Mouse (Mus musculus) urinary bladder, postnatal 0 days (tissue): ENCODE measurements around the gene Prss36. TPM values are rescaled to one million over a fixed set of nuclear protein-coding genes. Genes with fewer than 3 reads are reported as not detected.

Experiments used
- polyA plus RNA-seq: library from polyadenylated mRNA; unstranded; fragments of >200 nt; fragmentation: Nextera tagmentation; extraction: Ambion mirVana; gene quantifications from 2 replicates; pipeline ENCODE4 v1.2.1, GENCODE M21; 2015

Prss36 gene
- polyA plus RNA-seq: 7.0 and 8.1 TPM in 2 replicates

DNA sequence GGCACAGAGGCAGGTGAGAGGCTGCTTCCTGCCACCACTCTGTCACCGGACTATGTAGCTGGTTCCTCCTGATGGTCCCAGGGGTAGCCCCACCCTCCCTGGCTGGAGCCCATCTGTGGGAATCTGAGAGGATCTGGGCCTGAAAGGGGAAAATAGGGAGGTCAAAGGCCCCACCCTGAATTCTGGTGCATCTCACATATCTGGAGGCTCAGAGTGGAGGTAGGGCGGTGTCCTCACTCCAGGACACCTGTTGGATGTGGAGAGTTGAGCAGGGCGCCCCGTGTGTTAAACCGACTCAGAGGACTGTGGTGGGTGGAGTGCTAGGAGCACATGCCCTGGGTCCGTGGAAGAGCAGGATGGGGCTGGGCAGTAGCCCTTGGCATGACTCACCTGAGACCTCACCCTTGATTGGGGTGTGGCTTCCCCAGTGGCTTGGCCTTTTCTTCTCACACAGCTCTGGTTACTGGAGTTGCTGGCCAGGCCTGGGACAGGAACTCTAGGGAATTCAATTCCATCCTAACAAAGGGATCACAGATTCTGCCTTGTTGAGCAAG lies at the start of gene Prss36:
Prss36 (minus strand) TSS at position 256 of the 554 bp plus-strand sequence.

DNA sequence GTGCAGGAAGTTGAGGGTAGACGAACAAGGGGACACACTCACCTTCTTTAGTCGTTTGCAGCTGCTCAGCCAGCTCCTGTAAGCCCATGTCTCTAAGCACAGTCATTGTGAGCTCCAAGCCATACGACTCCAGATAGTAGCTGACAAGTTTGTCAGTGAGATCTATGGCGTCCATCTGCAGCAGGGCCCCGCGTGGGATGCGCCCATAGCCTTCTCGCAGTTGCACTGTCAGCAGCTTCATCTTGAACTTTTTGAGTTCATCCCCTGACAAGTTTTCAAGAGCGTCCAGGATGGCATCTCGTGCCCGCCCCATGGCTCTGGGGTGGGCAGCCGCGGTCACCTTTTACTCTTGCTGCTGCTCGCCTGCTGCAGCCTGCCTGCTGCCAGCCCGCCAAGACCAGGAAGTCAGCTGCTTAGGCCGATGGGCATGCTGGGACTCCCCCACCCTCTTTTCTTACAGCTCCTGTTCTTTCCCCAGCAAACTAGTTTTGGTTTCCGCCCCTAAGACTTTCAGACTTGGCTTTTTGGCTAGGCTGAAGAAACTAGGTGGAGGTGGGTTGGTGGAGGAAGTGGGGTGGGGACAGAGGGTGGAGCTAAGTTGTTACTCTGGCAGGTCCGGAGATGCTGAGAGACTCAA lies 46.9 kb upstream of the Prss36 start, which contains the start of gene Pycard:
Pycard (minus strand) TSS at position 527 of the 637 bp plus-strand sequence.

DNA sequence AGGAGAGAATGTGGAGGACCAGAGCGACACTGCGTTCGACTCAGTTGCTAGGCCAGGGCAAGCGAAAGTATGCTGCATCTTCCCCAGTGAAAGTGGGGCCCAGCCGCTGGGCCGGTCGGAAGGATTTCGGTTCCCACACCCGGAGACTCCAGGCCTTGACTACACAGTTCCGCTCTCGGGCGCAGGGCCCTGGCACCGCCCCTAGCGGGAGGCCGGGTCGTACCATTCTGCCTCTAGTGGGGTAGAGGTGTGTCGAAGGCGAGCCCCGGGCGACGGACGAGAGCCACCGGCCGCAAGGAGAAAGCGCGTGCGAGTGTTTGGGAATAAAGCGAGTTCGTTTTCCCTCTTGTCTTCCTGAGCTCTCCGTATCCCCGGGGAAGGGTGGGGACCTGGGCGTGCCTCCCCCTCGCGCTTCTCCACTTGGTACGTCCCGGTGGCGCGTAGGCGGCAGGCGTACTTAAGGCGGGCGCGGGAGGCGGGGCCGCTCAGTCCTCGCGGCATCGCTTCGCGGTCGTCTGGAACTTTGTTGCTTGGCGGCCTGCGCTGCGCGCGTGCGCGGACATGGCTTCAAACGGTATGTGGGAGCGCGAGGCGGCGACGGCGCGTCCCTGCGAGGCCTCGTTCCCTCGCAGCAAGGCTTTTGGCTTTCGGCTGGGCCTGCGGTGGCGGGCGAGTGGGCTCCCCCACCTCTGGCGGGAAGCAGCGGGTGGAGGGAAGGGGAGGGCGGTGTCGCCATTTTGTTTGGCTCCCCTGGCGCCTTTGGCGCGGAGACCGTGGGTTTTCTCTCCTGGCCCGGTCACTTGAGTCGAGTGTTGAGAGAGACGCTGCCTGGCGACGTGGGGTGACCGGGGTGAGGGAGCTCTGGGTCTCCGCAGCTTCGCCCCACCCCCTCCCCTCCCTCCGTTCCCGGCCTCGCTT lies 20.7 kb upstream of the Prss36 start, which contains the start of gene Fus:
Fus (plus strand) TSS at position 454 of the 918 bp plus-strand sequence.

DNA sequence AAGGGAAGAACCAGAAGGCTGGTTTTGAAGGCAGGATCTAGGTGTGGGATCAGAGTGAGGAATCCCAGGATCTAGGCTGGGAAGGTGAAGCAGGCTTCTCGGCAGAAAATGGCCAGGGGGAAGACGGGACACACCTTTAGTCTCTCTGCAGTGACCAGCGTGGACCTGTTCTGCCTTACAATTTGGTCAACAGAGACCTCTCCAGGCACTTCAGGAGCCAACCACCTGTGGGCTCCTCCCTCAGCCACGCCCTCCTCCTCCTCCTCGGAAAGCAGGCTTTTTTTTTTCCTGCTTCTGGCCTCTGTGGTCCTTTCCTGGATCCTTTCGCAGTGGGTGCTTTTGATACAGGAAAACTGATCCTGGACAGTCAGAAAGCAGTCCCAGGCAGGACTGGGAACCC lies 16.6 kb downstream of the Prss36 start, which contains the start of gene Prss8:
Prss8 (minus strand) TSS at position 182 of the 400 bp plus-strand sequence.

DNA sequence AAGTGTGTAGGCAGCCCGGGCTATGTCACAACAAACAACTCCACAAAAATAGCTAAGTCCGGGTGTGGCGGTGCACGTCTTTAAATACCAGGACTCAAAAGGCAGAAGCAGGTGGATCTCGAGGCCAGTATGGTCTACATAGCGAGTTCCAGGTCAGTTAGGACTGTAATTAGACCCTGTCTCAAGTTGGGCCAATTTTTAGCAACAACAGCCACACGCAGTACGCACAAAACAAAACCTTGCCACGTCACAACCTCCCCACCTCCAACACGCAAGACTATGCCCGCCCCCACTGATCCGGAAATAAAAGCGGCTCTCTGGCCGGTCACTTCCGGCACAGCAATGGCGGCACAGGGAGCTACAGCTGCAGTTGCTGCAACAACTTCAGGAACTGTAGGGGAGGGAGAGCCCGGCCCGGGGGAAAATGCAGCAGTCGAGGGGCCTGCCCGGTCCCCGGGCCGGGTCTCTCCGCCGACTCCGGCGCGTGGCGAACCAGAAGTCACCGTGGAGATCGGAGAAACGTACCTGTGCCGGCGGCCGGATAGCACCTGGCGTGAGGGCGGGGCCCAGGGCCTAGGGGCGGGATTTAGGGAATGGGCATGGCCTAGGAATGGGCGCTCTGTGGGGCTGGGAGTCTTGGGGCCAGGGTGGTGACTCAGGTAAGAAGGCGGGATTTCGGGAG lies 34.2 kb downstream of the Prss36 start, which contains the start of gene Kat8:
Kat8 (plus strand) TSS at position 327 of the 682 bp plus-strand sequence.

DNA sequence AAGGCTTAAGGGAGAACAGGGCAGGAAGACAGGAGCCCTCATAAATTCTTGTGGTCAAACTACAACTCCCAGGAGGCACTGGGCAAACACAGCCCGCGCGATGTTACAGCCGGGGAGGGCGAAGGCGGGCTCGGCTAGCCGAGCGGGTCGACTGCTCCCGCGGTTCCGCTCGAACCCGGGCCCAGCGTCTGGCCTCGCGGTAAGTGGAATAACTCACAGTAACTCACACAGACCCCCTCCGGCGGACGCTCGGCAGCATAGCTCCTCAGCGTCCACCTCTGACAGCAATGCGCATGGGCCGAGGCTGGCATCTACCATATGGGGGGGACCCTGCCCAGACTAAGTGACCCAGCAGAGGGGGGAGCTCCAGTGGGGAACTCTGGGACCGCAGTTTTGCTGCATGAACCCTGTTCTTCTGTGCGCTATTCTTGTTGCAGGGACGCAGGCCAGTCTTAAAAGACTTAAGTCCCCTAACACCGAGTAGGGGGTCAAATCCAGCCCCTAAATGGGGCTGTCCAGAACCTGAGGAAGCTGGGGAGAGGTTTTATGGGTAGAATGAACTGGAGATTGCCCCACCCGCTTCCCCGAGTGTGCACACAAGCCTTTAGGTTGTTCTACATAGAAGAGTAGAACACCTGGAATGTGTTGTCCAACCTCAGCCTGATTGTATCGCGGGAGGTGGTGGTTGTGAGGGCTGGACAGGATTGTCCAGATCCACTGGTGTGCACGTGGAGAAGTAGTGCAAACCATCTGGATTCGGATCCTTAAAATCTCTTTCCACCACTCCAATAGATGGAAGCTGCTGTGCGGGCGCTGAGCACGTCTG lies 42.3 kb downstream of the Prss36 start, which contains the start of gene Bckdk:
Bckdk (plus strand) TSS at position 112 of the 826 bp plus-strand sequence.

DNA sequence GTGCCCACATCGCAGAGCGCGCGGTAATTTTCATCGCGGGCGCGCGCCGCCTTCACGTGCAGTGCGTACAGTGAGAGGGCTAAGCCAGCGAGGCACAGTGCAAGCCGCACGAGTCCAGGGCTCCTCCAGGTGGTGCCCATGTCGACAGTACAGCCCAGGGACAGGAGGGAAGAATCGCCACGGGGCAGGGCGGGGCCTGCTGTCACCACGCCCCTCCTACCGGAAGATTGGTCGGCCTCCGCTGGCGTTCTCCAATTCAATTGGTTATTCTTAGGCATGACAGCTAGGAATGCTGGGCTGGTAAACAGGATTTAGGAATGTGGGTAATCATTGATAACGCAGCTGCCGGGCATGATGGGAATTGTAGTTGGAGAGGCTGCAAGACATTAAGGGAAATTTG lies 51.1 kb downstream of the Prss36 start, which contains the start of the genes Gm21974 and Vkorc1:
Gm21974 (minus strand) TSS at position 13 of the 400 bp plus-strand sequence.
Vkorc1 (minus strand) TSS at position 176 of the 400 bp plus-strand sequence.

DNA sequence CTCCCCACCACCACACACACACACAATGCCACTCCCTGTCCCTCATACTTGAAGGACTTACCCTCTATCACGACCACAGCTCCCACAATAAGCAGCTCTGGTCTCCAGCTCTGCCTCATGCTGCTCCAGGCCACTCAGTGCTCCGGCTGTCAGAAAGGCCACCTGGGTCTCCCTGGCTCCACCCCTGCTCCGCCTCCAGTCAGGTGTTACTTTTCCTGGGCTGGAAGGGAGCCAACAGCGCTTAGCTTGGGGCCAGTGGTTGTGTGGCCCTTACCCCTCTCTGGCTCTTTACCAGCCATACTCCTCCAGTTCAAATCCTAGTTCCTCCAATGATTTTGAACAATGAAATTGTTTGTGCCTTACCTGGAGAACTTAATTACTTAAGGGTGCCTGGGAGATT lies 55.7 kb downstream of the Prss36 start, which contains the start of gene Prss53:
Prss53 (minus strand) TSS at position 173 of the 400 bp plus-strand sequence.

Other genes with a start within 250 kb of the Prss36 start
- gene Bcl7c, start 237.8 kb downstream of the Prss36 start, polyA plus RNA-seq: 31.0 and 37.4 TPM in 2 replicates
- gene Ctf1, start 234.0 kb downstream of the Prss36 start, polyA plus RNA-seq: 5.9 and 6.1 TPM in 2 replicates
- 0.12 TPM in 1 of 2 replicates, not detected in the other for gene Ctf2, start 214.6 kb downstream of the Prss36 start, polyA plus RNA-seq
- 1.1 and 1.4 TPM in 2 replicates for gene Fbxl19, start 202.2 kb downstream of the Prss36 start, polyA plus RNA-seq
- gene Orai3, start 176.9 kb downstream of the Prss36 start, polyA plus RNA-seq: 22.1 and 26.0 TPM in 2 replicates
- gene Setd1a, start 170.1 kb downstream of the Prss36 start, polyA plus RNA-seq: 9.4 and 11.0 TPM in 2 replicates
- not detected in 2 replicates for gene Gm49388, start 161.1 kb downstream of the Prss36 start, polyA plus RNA-seq
- gene Hsd3b7, start 146.1 kb downstream of the Prss36 start, polyA plus RNA-seq: 26.7 and 37.8 TPM in 2 replicates
- gene Stx4a, start 122.4 kb downstream of the Prss36 start, polyA plus RNA-seq: 47.2 and 47.9 TPM in 2 replicates
- 0.67 and 1.3 TPM in 2 replicates for gene Stx1b, start 122.2 kb downstream of the Prss36 start, polyA plus RNA-seq
- gene Zfp646, start 70.5 kb downstream of the Prss36 start, polyA plus RNA-seq: 3.5 and 3.8 TPM in 2 replicates
- 6.5 and 6.9 TPM in 2 replicates for gene Zfp668, start 69.9 kb downstream of the Prss36 start, polyA plus RNA-seq
- 0.65 and 0.75 TPM in 2 replicates for gene Prss53, start 55.8 kb downstream of the Prss36 start, polyA plus RNA-seq
- not detected in 2 replicates for gene Gm21974, start 51.3 kb downstream of the Prss36 start, polyA plus RNA-seq
- 151 and 156 TPM in 2 replicates for gene Vkorc1, start 51.1 kb downstream of the Prss36 start, polyA plus RNA-seq
- gene Bckdk, start 42.6 kb downstream of the Prss36 start, polyA plus RNA-seq: 103 and 107 TPM in 2 replicates
- gene Kat8, start 34.2 kb downstream of the Prss36 start, polyA plus RNA-seq: 16.2 and 16.4 TPM in 2 replicates
- 27.0 and 30.7 TPM in 2 replicates for gene Prss8, start 16.6 kb downstream of the Prss36 start, polyA plus RNA-seq
- gene Fus, start 20.7 kb upstream of the Prss36 start, polyA plus RNA-seq: 172 TPM in 2 replicates
- gene Pycard, start 47.1 kb upstream of the Prss36 start, polyA plus RNA-seq: 74.4 and 124 TPM in 2 replicates
- 0.10 and 0.20 TPM in 2 replicates for gene Trim72, start 57.2 kb upstream of the Prss36 start, polyA plus RNA-seq
- gene Itgam, start 115.9 kb upstream of the Prss36 start, polyA plus RNA-seq: 5.6 and 33.1 TPM in 2 replicates
- gene Gm49368, start 116.0 kb upstream of the Prss36 start, polyA plus RNA-seq: 0.80 TPM in 1 of 2 replicates, not detected in the other
- gene Itgax, start 182.8 kb upstream of the Prss36 start, polyA plus RNA-seq: 0.07 and 0.29 TPM in 2 replicates
- not detected in 2 replicates for gene Itgad, start 207.7 kb upstream of the Prss36 start, polyA plus RNA-seq